Mouse (Mus musculus) E14TG2a.4 (cell line): Measurements from ENCODE around the gene Cfap161.

Experiments used
- CTCF ChIP-seq: conservative IDR thresholded peaks from 2 replicates; pipeline ENCODE4 v1.5.1; 2014; ENCODE audit warnings: low read length
- POU5F1 ChIP-seq: IDR thresholded peaks from 2 replicates; pipeline ENCODE4 v1.6.1; 2014; ENCODE audit warnings: low read length, borderline replicate concordance

GRCm38 (mm10) chr7:83742026-83742425 lies 52.7 kb downstream of the Cfap161 start:
- TF ChIP-seq CTCF (no peak), POU5F1 (no peak)
